Mouse (Mus musculus) megakaryocyte-erythroid progenitor cell, adult 5-6 weeks (primary cell): ENCODE measurements around the gene Syt12. TPM values are rescaled to one million over a fixed set of nuclear protein-coding genes. Genes with fewer than 3 reads are reported as not detected.
A peak's percentile ranks its signal among the peaks of the same experiment; 100 is the strongest.
"Not testable (repeated sequence)": the region's sequence is repeated elsewhere in the genome, so short reads cannot be mapped to it uniquely, and the experiment has no call there.

Experiments used
- ATAC-seq: replicated peaks from 2 replicates; pipeline ENCODE4 v1.8.0; 2016; ENCODE audit warnings: mild to moderate bottlenecking, inconsistent platforms; ENCODE audit not compliant: severe bottlenecking, poor library complexity, low FRiP score, low TSS enrichment
- total RNA-seq, 2 experiments: library from RNA; stranded (forward) in 1 of 2; stranded (reverse) in 1 of 2; fragments of 200-1000, 215-1000 nt in 1 of 2; fragments of >200 nt in 1 of 2; fragmentation: Nextera tagmentation in 1 of 2; gene quantifications; 2 replicates each; pipeline ENCODE4 v1.2.3; 2014 to 2017

The Syt12 gene
- total RNA-seq, 2 experiments from 2014 or later, result not detected

DNA sequence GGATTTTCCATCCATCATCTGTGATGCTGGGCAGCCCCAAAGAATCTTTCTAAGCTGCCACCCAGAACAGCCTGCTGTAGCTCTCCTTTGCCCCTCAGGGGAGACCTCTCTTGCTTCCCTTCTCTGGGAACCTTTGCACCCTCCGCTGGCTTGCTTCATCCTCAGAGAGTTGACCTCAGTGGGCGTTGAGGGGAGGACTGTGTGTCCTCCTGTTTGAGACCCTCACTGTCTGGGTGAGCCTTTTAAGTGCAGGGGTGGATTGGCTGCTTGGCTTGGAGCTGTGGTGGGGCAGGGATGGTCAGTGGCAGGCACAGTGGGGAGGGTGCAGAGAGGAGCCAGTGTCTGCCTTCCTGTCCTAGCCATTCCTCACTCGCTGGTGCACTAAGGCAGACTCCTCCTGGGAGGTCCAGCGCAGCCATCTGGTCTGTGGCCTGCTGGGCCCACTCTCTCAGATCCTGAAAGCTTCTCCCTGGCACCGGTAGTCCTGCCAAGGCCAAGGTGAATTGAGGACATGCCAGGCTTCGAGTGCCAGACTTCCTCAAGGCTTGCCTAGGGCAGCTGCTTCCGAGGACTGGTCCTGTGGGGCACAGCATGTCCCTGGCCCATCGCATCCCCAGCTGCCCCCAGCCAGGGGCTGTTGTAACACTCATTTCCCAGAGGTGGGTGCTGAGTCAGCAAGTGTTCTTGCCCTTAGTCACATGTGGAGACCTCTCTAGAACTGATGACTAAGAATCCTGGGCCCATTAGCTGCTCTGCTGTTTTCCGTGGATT, 15.5 kb upstream of the Syt12 start:
- no peak for ATAC-seq

- ATAC-seq, result no peak
These were observed 13.9 kb upstream of the Syt12 start for GRCm38 (mm10) chr19:4491080-4491695.

- 0 out of 2 replicates have a peak, but pooled peaks have one; percentile 26 for ATAC-seq
These were observed 10.6 kb upstream of the Syt12 start for GRCm38 (mm10) chr19:4487877-4488276.

- ATAC-seq, result no peak
These were observed 7.8 kb upstream of the Syt12 start for GRCm38 (mm10) chr19:4485006-4485405.

DNA sequence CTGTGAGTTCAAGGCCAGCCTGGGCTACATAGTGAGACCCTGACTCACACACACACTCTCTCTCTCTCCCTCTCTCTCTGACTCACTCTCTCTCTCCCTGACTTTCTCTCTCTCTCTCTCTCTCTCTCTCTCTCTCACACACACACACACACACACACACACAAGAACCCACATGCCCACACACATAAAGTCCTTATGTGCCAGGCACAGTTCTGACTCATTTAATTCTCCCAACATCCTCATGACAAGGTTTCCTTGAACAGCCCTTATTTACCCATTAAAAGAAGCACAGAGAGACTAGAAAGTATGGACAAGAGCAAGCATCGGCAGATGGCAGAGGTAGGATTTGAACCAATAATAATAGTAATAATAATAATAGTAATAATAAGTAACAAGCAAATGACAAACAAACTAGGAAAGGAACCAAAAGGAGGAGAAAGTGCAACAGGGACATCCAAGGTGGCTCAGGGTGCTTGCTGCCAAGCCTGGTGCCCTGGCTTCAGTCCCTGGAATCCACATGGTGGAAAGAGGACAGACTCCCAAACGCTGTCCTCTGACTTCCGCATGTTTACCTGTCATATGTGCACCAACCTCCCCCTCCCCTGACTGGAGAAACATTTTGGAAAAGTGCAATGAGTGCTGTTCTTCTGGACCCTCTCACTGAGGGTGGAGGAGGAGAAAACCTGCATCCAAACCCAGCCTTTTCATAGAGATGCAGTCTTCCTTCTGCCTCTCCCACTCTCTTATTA, 5.0 kb upstream of the Syt12 start:
- ATAC-seq, result no peak

DNA sequence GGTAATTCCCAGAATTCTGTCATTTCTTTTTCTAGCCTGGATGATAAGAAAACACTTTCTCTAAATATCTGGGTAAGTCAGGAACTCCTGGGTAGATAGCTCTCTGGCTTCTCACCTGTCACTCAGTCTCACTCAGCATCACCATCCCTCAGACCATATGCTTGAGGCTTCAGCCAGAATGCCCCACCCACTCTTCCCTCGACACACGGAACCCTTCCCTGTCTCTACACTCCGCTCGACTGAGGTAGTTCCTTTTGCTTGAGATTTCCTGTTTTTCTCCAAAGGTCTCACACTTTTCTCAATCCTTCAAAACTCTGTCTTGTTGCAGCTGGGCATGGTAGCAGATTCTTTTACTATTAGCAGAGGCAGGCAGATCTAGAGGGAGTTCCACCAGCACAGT, 4.1 kb upstream of the Syt12 start:
- ATAC-seq, result no peak

DNA sequence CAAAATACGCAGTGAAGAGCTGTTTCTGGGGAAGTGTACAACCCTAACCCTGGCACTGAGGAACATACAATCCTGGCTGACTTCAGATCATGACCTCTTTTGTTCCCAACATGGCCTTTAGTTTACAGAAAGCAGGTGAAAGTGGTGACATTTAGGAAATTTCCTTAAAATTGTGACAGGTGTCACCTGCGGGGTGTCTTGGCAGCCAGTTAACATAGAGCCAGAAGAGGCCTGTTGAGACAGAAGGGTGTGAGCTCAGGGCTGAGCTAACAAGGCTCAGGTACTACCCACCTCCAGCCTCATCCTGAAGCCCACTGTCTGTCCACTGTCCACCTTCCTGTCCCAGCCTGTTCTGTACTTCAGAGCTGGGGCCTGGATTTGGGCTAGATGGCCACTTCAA, 2.8 kb upstream of the Syt12 start:
- ATAC-seq, result no peak

GRCm38 (mm10) chr19:4478190-4478516, 906 bp upstream of the Syt12 start:
- 0 out of 2 replicates have a peak, but pooled peaks have one; percentile 40 for ATAC-seq

DNA sequence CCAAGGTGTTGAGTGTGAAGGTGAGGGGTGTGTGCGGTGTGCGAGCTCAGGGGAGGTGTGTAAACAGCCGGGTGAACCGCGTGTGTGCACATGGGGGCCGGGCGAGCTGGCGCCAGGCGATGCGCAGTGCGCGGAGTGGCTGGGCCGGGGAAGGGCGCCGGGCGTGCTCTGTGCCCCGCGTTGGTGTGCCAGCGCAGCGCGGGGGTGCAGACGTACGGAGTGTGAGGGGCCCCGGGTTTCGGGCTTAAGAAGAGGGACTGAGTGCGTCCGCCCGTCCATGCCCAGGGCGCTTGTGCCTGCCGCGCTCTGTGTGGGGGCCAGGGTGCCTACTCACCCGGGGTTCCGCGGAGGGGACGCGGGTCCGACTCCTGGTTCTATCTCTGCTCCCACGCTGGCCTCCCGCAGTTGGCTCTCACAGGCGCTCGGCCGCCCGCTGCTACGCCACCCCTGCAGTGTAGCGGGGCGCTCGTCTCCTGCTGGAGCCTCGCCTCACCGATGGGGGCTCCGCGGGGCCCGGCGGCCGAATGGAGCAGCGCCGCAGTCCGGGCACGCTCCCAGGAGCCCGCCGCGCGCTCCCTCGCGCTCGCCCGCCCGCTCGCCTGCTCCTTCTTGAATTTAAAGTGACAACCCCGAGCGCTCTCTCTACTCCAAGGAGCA, 518 bp downstream of the Syt12 start:
- ATAC-seq, result no peak

DNA sequence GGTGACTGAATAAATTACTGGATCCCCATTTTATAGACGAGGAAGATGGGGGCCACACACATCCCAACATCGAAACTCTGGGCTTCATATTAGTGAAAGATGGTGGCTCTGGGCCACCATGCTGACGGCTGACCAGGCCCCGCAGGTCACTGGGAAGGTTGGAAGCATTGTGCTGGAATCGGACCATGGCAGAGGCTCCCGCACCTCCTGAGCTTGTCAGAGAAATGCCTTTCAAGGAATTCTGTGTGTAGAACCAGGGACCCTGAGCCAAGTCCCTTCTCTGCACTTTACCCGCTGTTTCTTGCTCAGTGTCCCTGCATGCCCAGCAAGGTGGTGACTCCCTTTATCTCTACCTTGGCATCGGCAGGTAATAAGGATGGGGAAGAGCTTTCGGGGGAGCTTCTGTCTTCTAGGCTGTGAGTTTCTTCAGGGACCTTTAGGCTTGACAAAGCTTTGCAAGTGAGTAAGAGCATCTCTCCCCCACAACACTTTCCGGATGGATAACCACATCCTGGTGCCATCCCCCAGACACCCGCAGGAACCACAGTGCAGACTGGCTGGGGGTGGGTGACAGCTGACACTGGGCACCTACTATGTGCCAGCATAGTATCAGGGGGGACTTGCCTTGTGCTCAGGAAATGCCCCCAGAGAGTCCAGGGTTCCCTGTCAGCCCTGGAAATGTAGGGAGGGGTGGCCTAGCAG, 1.9 kb downstream of the Syt12 start:
- ATAC-seq, result no peak

DNA sequence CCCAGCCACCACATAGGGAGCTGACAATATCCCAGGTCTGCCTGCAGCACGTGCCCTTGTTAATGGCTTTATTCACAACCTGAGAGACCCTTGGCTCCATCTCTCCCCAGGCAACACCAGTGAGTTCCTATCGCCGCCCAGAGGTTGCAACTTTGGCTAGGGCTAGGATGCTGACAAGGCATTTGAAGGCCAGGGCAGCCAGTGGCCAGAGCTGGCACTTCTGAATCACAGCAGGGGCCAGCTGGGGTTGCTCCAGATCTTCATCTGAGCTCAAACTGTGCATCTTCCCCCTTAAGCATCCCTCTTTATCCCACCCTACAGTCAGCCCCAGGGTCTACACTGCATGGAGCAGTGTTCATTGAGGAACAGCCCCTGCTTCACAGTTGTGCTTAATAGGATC, 2.5 kb downstream of the Syt12 start:
- ATAC-seq, result no peak

- no peak for ATAC-seq
These were observed 3.7 kb downstream of the Syt12 start for GRCm38 (mm10) chr19:4473549-4473948.

- ATAC-seq, result no peak
These were observed 8.9 kb downstream of the Syt12 start for GRCm38 (mm10) chr19:4468363-4468762.

- ATAC-seq, result no peak
These were observed 12.6 kb downstream of the Syt12 start for GRCm38 (mm10) chr19:4464666-4465065.

DNA sequence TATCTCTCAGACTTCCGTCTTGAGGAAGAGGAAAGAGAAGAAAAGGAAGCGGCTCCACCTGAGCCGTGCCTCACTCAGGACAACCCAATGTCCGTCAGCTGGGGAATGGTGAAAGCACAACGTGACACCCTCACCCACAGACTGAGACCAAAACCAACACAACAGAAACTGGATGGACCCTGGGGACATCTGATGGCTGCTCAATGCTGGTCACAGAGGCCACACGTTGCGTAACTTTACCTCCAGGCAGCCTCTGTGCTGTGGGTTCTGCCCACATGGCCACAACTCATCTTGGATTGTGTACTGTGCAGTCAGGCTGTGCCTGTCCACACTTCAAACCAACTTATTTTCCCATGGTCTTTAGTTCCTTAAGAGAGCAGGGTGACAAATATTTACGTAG, 15.3 kb downstream of the Syt12 start:
- ATAC-seq, result no peak

DNA sequence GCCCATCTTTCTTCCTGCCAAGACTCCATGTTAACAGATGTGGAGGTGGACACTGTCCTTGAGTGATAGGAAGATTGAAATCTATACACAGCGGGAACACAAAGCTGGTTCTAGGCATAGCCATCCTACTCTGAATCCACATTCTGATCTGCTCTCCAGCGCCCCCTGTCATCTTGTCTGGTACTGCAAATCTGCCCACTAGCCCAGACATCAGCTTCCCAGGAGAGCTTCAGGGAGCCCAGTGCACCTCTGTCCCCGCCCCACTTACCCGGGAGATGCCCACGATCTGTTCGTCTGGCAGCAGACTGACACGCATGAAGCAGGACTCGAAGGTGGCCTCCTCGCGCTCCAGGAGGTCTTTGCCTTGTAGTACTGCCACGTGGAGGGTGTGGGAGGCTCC, 21.0 kb downstream of the Syt12 start:
- peak; percentile 77 for ATAC-seq

DNA sequence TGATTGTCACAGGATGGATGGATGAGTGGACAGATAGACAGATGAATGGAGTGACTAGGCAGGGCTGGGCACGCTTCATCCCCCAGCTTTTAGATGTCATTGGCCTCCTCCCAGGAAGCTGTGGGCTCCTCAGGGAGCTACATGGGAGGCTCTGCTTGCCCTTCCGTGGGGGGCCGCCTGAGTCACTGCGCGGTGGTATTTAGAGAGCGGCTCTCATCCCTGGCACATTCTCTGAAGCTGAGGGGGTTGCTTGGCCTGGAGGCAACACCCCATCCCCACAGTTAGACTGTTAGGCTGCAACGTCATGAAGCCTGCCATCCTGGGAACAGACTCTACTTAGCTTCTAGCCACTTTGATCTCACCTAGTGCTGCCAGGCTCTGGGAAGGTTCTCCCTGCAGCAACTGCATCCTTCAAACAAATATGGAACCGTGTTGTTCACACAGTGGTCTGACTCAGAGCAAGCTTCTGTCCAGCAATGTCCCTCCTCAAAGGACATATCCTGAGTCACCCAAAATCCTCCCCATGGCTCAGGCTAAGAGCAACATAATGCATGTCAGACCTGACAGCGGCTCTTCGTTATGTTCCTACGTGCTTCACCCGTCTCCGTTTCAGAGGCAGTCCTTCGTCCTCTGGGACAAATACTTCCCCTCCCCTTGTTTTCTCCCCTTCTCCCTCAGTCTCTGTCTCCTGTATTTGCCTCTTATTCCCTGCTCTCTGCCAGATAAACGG, 22.0 kb downstream of the Syt12 start:
- no peak for ATAC-seq

DNA sequence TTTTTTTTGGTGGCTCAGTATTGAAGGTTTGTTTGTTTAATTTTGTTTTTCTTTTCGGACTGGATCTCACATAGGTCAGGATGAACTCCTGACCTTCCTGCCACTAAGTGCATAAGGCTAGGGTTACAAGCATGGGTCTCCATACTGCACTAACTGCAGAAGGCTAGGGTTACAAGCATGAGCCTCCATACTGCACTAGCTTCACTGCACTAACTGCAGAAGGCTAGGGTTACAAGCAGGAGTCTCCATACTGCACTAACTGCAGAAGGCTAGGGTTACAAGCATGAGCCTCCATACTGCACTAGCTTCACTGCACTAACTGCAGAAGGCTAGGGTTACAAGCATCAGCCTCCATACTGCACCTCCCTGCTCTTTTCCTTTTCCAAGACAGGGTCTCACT, 23.2 kb downstream of the Syt12 start:
- ATAC-seq, result not testable (repeated sequence)

- ATAC-seq, result no peak
These were observed 24.7 kb downstream of the Syt12 start for GRCm38 (mm10) chr19:4452525-4452924.
